ENCODE assay signal across 16 mouse cellular contexts in genomic region chr3:34646169-34646568, GRCm38 (mm10). TPM values are rescaled to one million over a fixed set of nuclear protein-coding genes. Genes with fewer than 3 reads are reported as not detected.
DNase-seq lines count a peak whose midpoint lies in the region; ATAC-seq and TF ChIP-seq lines count a peak whose summit lies in the region.
"Had no signal": no experiment of that assay in that cellular context is flagged by ENCODE, and none has a peak within 500 bp of the region (broad histone marks: within the 10 kb centered on the region; RNA-seq: fewer than 3 reads in every experiment).

No protein-coding gene starts in this region.

- 7% methylated on average over 10 of the region's 10 CpGs for WGBS in forebrain, postnatal 0 days
- 7% methylated on average over 10 of the region's 10 CpGs for whole genome bisulfite sequencing in midbrain, embryonic 15.5 days

- H3K9me3 ChIP-seq in E14TG2a.4 (ENCODE audit: low read length), result no peaks in the 10 kb centered on the region
- no peaks in the 10 kb centered on the region for H3K9me3 ChIP-seq in forebrain, postnatal 0 days (ENCODE audit: low read length)
- H3K9me3 ChIP-seq in midbrain, embryonic 15.5 days, result no peaks in the 10 kb centered on the region
- H3K9me3 ChIP-seq: heart, embryonic 10.5 days; liver, embryonic 15.5 days had no signal

- peaks cover 11% of the 10 kb centered on the region for H3K27me3 ChIP-seq in E14TG2a.4 (ENCODE audit: insufficient read depth, low read length)
- no peaks in the 10 kb centered on the region for H3K27me3 ChIP-seq in forebrain, postnatal 0 days (ENCODE audit: insufficient read depth, low read length)
- H3K27me3 ChIP-seq in midbrain, embryonic 15.5 days (replicated peaks), result peaks cover 21% of the 10 kb centered on the region

- peak overlapping the region; percentile 35 for H3K4me2 ChIP-seq in forebrain, postnatal 0 days (ENCODE audit: low read depth)
- H3K4me2 ChIP-seq in midbrain, embryonic 15.5 days, result peak overlapping the region; percentile 32
- H3K4me2 ChIP-seq: liver, embryonic 15.5 days had no signal

- no peak for ATAC-seq in forebrain, postnatal 0 days
- no peak for ATAC-seq in midbrain, embryonic 15.5 days (replicated peaks)
- ATAC-seq: Patski had no signal

- 0 out of 2 replicates have a peak overlapping the region, but pooled peaks have one; percentile 1 for H3K9ac ChIP-seq in forebrain, postnatal 0 days
- H3K9ac ChIP-seq in midbrain, embryonic 15.5 days, result no peak overlapping the region
- H3K9ac ChIP-seq: liver, embryonic 15.5 days had no signal

- H3K4me3 ChIP-seq in E14TG2a.4 (replicated peaks; ENCODE audit: low read length), result peak overlapping the region; percentile 29
- H3K4me3 ChIP-seq in forebrain, postnatal 0 days (ENCODE audit: low read depth, low read length), result peak overlapping the region; percentile 8
- H3K4me3 ChIP-seq in midbrain, embryonic 15.5 days, result no peak overlapping the region
- H3K4me3 ChIP-seq: heart, embryonic 10.5 days; liver, embryonic 15.5 days had no signal

- H3K27ac ChIP-seq in forebrain, postnatal 0 days (ENCODE audit: low read depth, low read length), result peak overlapping the region; percentile 54
- 0 out of 2 replicates have a peak overlapping the region, but pooled peaks have one; percentile 34 for H3K27ac ChIP-seq in midbrain, embryonic 15.5 days
- H3K27ac ChIP-seq: heart, embryonic 10.5 days; liver, embryonic 15.5 days; macrophage had no signal

- peaks cover 7% of the 10 kb centered on the region for H3K36me3 ChIP-seq in E14TG2a.4 (ENCODE audit: insufficient read depth, low read length)
- H3K36me3 ChIP-seq in forebrain, postnatal 0 days (ENCODE audit: insufficient read depth), result no peaks in the 10 kb centered on the region
- no peaks in the 10 kb centered on the region for H3K36me3 ChIP-seq in midbrain, embryonic 15.5 days (replicated peaks)
- H3K36me3 ChIP-seq: heart, embryonic 10.5 days; liver, embryonic 15.5 days had no signal

- H3K4me1 ChIP-seq in E14TG2a.4 (replicated peaks; ENCODE audit: low read depth, low read length), result peaks cover 68% of the 10 kb centered on the region
- no peaks in the 10 kb centered on the region for H3K4me1 ChIP-seq in forebrain, postnatal 0 days (ENCODE audit: insufficient read depth)
- peaks cover 47% of the 10 kb centered on the region for H3K4me1 ChIP-seq in midbrain, embryonic 15.5 days

- peak; percentile 78 for DNase-seq in R1 (ENCODE audit: low read depth, low spot score)
- peak; percentile 58 for DNase-seq in forebrain, postnatal 0 days
- no peak for DNase-seq in kidney, adult 9 months
- no peak for DNase-seq in heart, postnatal 4 days
- DNase-seq in gastrocnemius, postnatal 4 days (ENCODE audit: low spot score in 2 of 2), result no peak
- DNase-seq: adrenal gland, adult 8-10 months; cerebellum, postnatal 25 days; heart, postnatal 36 days; kidney, adult 8-10 months; thymus, adult 2 months had no signal

- no peak for TF ChIP-seq CTCF in E14TG2a.4 (conservative IDR thresholded peaks at IDR 0.05; ENCODE audit: low read length)
- TF ChIP-seq CTCF in forebrain, postnatal 0 days (IDR thresholded peaks at IDR 0.05; ENCODE audit: low read depth), result no peak

RNA-seq across cellular contexts. Expression of gene Sox2, which starts 4.0 kb away (rescaled TPM):
- 80.9 and 120 TPM in 2 replicates for total RNA-seq in forebrain, postnatal 0 days (2014; rRNA removed)
- 23.1 and 31.0 TPM in 2 replicates for polyA plus RNA-seq in forebrain, postnatal 0 days (2015; fragmentation: Nextera tagmentation; extraction: Ambion mirVana)
- polyA plus RNA-seq in midbrain, embryonic 15.5 days (2015; fragmentation: Nextera tagmentation; extraction: Ambion mirVana), result 20.7 and 23.2 TPM in 2 replicates
- not detected for total RNA-seq in heart, postnatal 4 days (2021)
- under 1 TPM; 0.47 to 0.74 TPM for total RNA-seq in gastrocnemius, postnatal 4 days (2021)
- polyA plus RNA-seq: liver, embryonic 15.5 days; macrophage had no signal

Comparison
In these comparisons a context has a peak if more than half of its experiments do, and no peak if none do; other contexts are left out.
1. DNase-seq: peak in R1 (single experiment) and forebrain, postnatal 0 days (single experiment); none in kidney, adult 9 months (single experiment), heart, postnatal 4 days (single experiment) and gastrocnemius, postnatal 4 days (0 of 2).
2. RNA of gene Sox2, which starts 4.0 kb away (total RNA-seq): 80.9 to 120 TPM in forebrain, postnatal 0 days; 0.47 to 0.74 TPM in gastrocnemius, postnatal 4 days and not detected in heart, postnatal 4 days; every median in the first group is over 10 times any median in the second.